Mouse (Mus musculus) liver, embryonic 14.5 days (tissue): Measurements from ENCODE around the gene Mlycd.

ENCODE experiments used
- CTCF ChIP-seq: IDR thresholded peaks from 2 replicates; pipeline ENCODE4 v1.5.1; 2016; ENCODE audit warnings: antibody characterized with exemption, low read depth, control low read depth
- EP300 ChIP-seq: IDR thresholded peaks from 2 replicates; pipeline ENCODE4 v1.6.1; 2016; ENCODE audit warnings: antibody characterized with exemption, low read depth

- TF ChIP-seq EP300 (no peak), CTCF (no peak)
Observed at GRCm38 (mm10) chr8:119353659-119354023, 41.0 kb upstream of the Mlycd start.
